Mouse (Mus musculus): ENCODE results near the gene Sgcd. TPM values are rescaled to one million over a fixed set of nuclear protein-coding genes. Genes with fewer than 3 reads are reported as not detected.

The Sgcd gene
- total RNA-seq, 1 experiment = 1.0 TPM

- Histone ChIP-seq H3K4me1 (ENCODE audit: control insufficient read depth in 2 of 2, insufficient read depth in 2 of 2, low read length in 2 of 2, poor library complexity in 1 of 2) (peaks cover 3 to 4% of the 10 kb centered on the region in 2 experiments; a peak in 2 of 4 replicates), H3K36me3 (ENCODE audit: control insufficient read depth, insufficient read depth, low read length, poor library complexity, severe bottlenecking) (no peaks in the 10 kb centered on the region), H3K4me3 (ENCODE audit: insufficient read depth in 1 of 2, low read depth in 1 of 2, low read length in 2 of 2, poor library complexity in 1 of 2, severe bottlenecking in 1 of 2) (no peak overlapping the region), H3K27ac (ENCODE audit: insufficient read depth, low read depth, low read length, poor library complexity, severe bottlenecking) (no peak overlapping the region), H3K9ac (ENCODE audit: insufficient read depth, low read depth, low read length, poor library complexity, severe bottlenecking) (no peak overlapping the region), H3K9me3 (ENCODE audit: control insufficient read depth, insufficient read depth, low read depth, low read length) (no peaks in the 10 kb centered on the region)
- DNase-seq (ENCODE audit: low read depth, low spot score) = no peak
- in situ Hi-C loops (cut with MboI; ENCODE audit: low sequenced_read_pairs in 2 of 2, unreplicated experiment in 2 of 2) = no loop called here
- TF ChIP-seq ZC3H11A (IDR thresholded peaks at IDR 0.05; ENCODE audit: borderline replicate concordance, low read depth, low read length) = no peak
- TF ChIP-seq HCFC1 (IDR thresholded peaks at IDR 0.05; ENCODE audit: borderline replicate concordance, insufficient read depth, low read length) = no peak
- TF ChIP-seq ZNF384 (IDR thresholded peaks at IDR 0.05; ENCODE audit: low read depth, low read length) = no peak
- no peak for TF ChIP-seq CHD2 (IDR thresholded peaks at IDR 0.05; ENCODE audit: low read depth, low read length)
- no peak for TF ChIP-seq MAFK (IDR thresholded peaks at IDR 0.05; ENCODE audit: insufficient read depth, low read depth, low read length)
Measured at GRCm38 (mm10) chr11:47376915-47377314, 611.9 kb downstream of the Sgcd start.

DNA sequence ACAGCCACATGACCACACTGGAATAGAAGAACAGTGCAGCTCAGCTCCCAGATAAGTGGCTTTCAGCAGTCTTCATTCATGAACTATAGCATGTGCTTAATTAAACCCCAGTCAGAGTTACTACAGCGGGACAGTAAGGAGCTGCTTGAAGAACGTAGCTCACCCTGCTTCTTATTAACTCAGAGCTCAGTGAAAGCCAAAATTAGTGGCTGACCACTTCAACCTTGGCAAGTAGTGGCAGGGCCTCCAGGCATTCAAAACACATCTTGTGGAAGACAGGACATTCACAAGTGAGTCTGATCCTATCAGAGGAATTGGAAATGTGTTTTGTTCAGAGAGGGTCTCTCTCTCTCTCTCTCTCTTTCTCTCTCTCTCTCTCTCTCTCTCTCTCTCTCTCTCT, 617.2 kb downstream of the Sgcd start:
- H3K4me3 ChIP-seq (ENCODE audit: insufficient read depth in 1 of 2, low read depth in 1 of 2, low read length in 2 of 2, poor library complexity in 1 of 2, severe bottlenecking in 1 of 2) = no peak overlapping the region
- TF ChIP-seq ZNF384 (IDR thresholded peaks at IDR 0.05; ENCODE audit: low read depth, low read length) (no peak), MAFK (IDR thresholded peaks at IDR 0.05; ENCODE audit: insufficient read depth, low read depth, low read length) (no peak), HCFC1 (IDR thresholded peaks at IDR 0.05; ENCODE audit: borderline replicate concordance, insufficient read depth, low read length) (no peak)
- H3K9me3 ChIP-seq (ENCODE audit: control insufficient read depth, insufficient read depth, low read depth, low read length) = no peaks in the 10 kb centered on the region
- no peak overlapping the region for H3K9ac ChIP-seq (ENCODE audit: insufficient read depth, low read depth, low read length, poor library complexity, severe bottlenecking)
- in situ Hi-C loops (cut with MboI; ENCODE audit: low sequenced_read_pairs in 2 of 2, unreplicated experiment in 2 of 2) = no loop called here
- H3K27ac ChIP-seq (ENCODE audit: insufficient read depth, low read depth, low read length, poor library complexity, severe bottlenecking) = no peak overlapping the region
- no peaks in the 10 kb centered on the region for H3K36me3 ChIP-seq (ENCODE audit: control insufficient read depth, insufficient read depth, low read length, poor library complexity, severe bottlenecking)
- DNase-seq (ENCODE audit: low read depth, low spot score) = no peak
- no peaks in the 10 kb centered on the region for H3K4me1 ChIP-seq (ENCODE audit: control insufficient read depth in 2 of 2, insufficient read depth in 2 of 2, low read length in 2 of 2, poor library complexity in 1 of 2)

DNA sequence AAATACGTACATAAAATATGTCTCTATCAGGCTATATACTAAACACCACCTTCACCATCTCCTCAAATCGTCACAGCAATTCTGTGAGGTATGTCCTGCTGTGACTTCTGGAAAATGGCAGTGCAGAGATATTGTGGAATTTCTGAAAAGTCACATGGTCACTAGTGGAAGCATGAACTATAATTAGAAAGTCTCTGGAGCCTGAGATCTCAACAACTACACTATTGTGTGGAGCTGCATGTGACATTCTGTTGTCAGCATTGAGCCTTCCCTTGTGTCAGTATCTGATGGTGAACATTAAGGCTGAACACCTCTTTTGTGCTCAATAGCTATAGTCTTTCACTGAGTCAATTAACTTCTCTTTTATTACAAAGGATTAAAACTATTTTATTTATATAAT, 637.2 kb downstream of the Sgcd start:
- Histone ChIP-seq H3K36me3 (ENCODE audit: control insufficient read depth, insufficient read depth, low read length, poor library complexity, severe bottlenecking) (no peaks in the 10 kb centered on the region), H3K4me3 (ENCODE audit: insufficient read depth in 1 of 2, low read depth in 1 of 2, low read length in 2 of 2, poor library complexity in 1 of 2, severe bottlenecking in 1 of 2) (no peak overlapping the region), H3K4me1 (ENCODE audit: control insufficient read depth in 2 of 2, insufficient read depth in 2 of 2, low read length in 2 of 2, poor library complexity in 1 of 2) (no peaks in the 10 kb centered on the region), H3K27ac (ENCODE audit: insufficient read depth, low read depth, low read length, poor library complexity, severe bottlenecking) (no peak overlapping the region), H3K9ac (ENCODE audit: insufficient read depth, low read depth, low read length, poor library complexity, severe bottlenecking) (no peak overlapping the region), H3K9me3 (ENCODE audit: control insufficient read depth, insufficient read depth, low read depth, low read length) (no peaks in the 10 kb centered on the region)
- no peak for DNase-seq (ENCODE audit: low read depth, low spot score)
- in situ Hi-C loops (cut with MboI; ENCODE audit: low sequenced_read_pairs in 2 of 2, unreplicated experiment in 2 of 2) = no loop called here
- TF ChIP-seq ZC3H11A (IDR thresholded peaks at IDR 0.05; ENCODE audit: borderline replicate concordance, low read depth, low read length) (no peak), MAFK (IDR thresholded peaks at IDR 0.05; ENCODE audit: insufficient read depth, low read depth, low read length) (no peak), ZNF384 (IDR thresholded peaks at IDR 0.05; ENCODE audit: low read depth, low read length) (no peak)

DNA sequence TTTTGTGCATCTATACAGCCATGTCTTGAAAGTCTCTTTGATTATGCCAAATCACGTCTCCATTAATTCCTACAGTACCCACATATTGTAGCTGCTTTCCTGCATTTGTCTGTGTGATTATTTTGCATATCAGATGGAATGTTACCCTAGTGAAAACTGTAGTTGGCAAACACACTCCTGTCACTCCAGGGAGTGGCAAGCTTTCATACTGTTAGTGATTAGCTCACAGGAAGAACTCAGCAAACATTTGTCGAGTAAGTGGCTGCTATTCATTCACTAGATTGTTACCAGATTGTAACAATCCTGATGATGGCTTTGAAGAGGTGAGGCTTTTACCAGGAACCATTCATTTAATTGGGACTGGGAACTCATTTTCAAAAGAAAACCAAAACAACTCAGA, 645.3 kb downstream of the Sgcd start:
- no peak for DNase-seq (ENCODE audit: low read depth, low spot score)
- TF ChIP-seq HCFC1 (IDR thresholded peaks at IDR 0.05; ENCODE audit: borderline replicate concordance, insufficient read depth, low read length) (no peak), MAFK (IDR thresholded peaks at IDR 0.05; ENCODE audit: insufficient read depth, low read depth, low read length) (no peak), CHD2 (IDR thresholded peaks at IDR 0.05; ENCODE audit: low read depth, low read length) (no peak), ZC3H11A (IDR thresholded peaks at IDR 0.05; ENCODE audit: borderline replicate concordance, low read depth, low read length) (no peak), ZNF384 (IDR thresholded peaks at IDR 0.05; ENCODE audit: low read depth, low read length) (no peak)

GRCm38 (mm10) chr11:47333702-47334101, 655.1 kb downstream of the Sgcd start:
- in situ Hi-C loops (cut with MboI; ENCODE audit: low sequenced_read_pairs in 2 of 2, unreplicated experiment in 2 of 2) = no loop called here
- Histone ChIP-seq H3K4me1 (ENCODE audit: control insufficient read depth in 2 of 2, insufficient read depth in 2 of 2, low read length in 2 of 2, poor library complexity in 1 of 2) (no peaks in the 10 kb centered on the region), H3K36me3 (ENCODE audit: control insufficient read depth, insufficient read depth, low read length, poor library complexity, severe bottlenecking) (no peaks in the 10 kb centered on the region), H3K9me3 (ENCODE audit: control insufficient read depth, insufficient read depth, low read depth, low read length) (no peaks in the 10 kb centered on the region), H3K27ac (ENCODE audit: insufficient read depth, low read depth, low read length, poor library complexity, severe bottlenecking) (no peak overlapping the region), H3K4me3 (ENCODE audit: insufficient read depth in 1 of 2, low read depth in 1 of 2, low read length in 2 of 2, poor library complexity in 1 of 2, severe bottlenecking in 1 of 2) (no peak overlapping the region), H3K9ac (ENCODE audit: insufficient read depth, low read depth, low read length, poor library complexity, severe bottlenecking) (no peak overlapping the region)
- no peak for TF ChIP-seq MAFK (IDR thresholded peaks at IDR 0.05; ENCODE audit: insufficient read depth, low read depth, low read length)
- no peak for TF ChIP-seq HCFC1 (IDR thresholded peaks at IDR 0.05; ENCODE audit: borderline replicate concordance, insufficient read depth, low read length)
- no peak for TF ChIP-seq ZNF384 (IDR thresholded peaks at IDR 0.05; ENCODE audit: low read depth, low read length)
- TF ChIP-seq ZC3H11A (IDR thresholded peaks at IDR 0.05; ENCODE audit: borderline replicate concordance, low read depth, low read length) = no peak
- TF ChIP-seq CHD2 (IDR thresholded peaks at IDR 0.05; ENCODE audit: low read depth, low read length) = no peak
- no peak for DNase-seq (ENCODE audit: low read depth, low spot score)

More for the DNA sequence above, 645.3 kb downstream of the Sgcd start:
- Histone ChIP-seq H3K27ac (ENCODE audit: insufficient read depth, low read depth, low read length, poor library complexity, severe bottlenecking) (no peak overlapping the region), H3K4me3 (ENCODE audit: insufficient read depth in 1 of 2, low read depth in 1 of 2, low read length in 2 of 2, poor library complexity in 1 of 2, severe bottlenecking in 1 of 2) (no peak overlapping the region), H3K9ac (ENCODE audit: insufficient read depth, low read depth, low read length, poor library complexity, severe bottlenecking) (no peak overlapping the region), H3K36me3 (ENCODE audit: control insufficient read depth, insufficient read depth, low read length, poor library complexity, severe bottlenecking) (no peaks in the 10 kb centered on the region), H3K9me3 (ENCODE audit: control insufficient read depth, insufficient read depth, low read depth, low read length) (no peaks in the 10 kb centered on the region), H3K4me1 (ENCODE audit: control insufficient read depth in 2 of 2, insufficient read depth in 2 of 2, low read length in 2 of 2, poor library complexity in 1 of 2) (no peaks in the 10 kb centered on the region)
- in situ Hi-C loops (cut with MboI; ENCODE audit: low sequenced_read_pairs in 2 of 2, unreplicated experiment in 2 of 2) = no loop called here
